Mouse (Mus musculus): ENCODE data around the gene Hmcn1.

DNA sequence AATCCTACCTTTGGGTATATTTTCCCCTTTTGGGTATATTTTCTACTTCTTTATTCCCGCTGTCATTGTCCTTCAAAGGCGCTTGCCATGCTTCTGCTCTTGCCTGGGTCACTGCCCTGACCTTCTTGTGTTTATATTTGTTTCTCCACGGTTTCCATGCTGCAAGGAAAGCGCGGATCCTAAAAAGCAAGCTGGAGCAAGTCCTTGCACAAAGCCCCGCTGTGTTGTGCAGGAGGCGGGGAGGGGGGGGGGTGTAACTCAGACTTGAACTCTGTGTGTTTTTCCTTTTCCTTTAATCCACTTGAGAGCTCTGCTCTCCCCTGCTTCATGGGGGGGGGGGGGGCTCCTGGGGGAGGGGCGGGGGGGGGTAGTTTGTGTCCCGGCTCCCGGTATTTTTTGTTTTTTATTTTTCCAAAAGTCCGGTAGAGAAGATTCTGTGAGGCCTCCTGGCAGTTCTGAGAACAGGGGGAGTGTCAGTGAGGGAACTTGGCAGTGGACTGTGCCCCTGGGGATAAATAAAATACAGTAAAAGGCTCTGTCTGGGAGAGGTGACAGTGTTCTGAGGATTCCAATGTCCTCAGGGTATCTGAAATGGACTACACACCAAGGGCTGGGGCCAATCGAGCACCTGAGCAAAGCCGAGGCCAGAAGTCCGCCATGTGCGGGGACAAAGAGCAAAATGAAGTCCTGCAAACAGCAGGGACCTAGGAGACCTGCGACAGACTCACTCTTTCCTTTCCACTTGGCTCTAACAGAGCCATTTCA is 457.3 kb downstream of the Hmcn1 start:
- TF ChIP-seq CTCF (IDR thresholded peaks at IDR 0.05 in 2 of 3, conservative IDR thresholded peaks at IDR 0.05 in 1 of 3; ENCODE audit: control insufficient read depth in 1 of 3, insufficient read depth in 1 of 3, low read depth in 2 of 3, low read length in 3 of 3, poor library complexity in 1 of 3, severe bottlenecking in 1 of 3) = no peak
- TF ChIP-seq POLR2A (IDR thresholded peaks at IDR 0.05; ENCODE audit: control insufficient read depth in 1 of 2, insufficient read depth in 1 of 2, low read depth in 1 of 2, low read length in 2 of 2, poor library complexity in 1 of 2) = no peak
